Mouse (Mus musculus) heart, embryonic 15.5 days (tissue): ENCODE measurements around the gene Vpreb3. TPM values are rescaled to one million over a fixed set of nuclear protein-coding genes. Genes with fewer than 3 reads are reported as not detected.
A peak's percentile ranks its signal among the peaks of the same experiment; 100 is the strongest.

Experiments
- ATAC-seq: fragments of 200-750 bp; cut with Nextera tagmentation; replicated peaks from 2 replicates; pipeline ENCODE4 v1.8.0; 2017; ENCODE audit warnings: low read depth, moderate TSS enrichment; ENCODE audit not compliant: insufficient number of reproducible peaks, insufficient read depth, low FRiP score
- H3K27ac ChIP-seq: fragments of 300-500 bp; sonication (generic); 2 replicates; pipeline ENCODE4 v1.5.1; 2015; ENCODE audit warnings: mild to moderate bottlenecking, inconsistent platforms
- H3K27me3 ChIP-seq: fragments of 300-500 bp; sonication (generic); 2 replicates; pipeline ENCODE4 v1.6.1; 2015; ENCODE audit warnings: inconsistent platforms
- H3K36me3 ChIP-seq: fragments of 300-500 bp; sonication (generic); 2 replicates; pipeline ENCODE4 v1.6.1; 2015; ENCODE audit warnings: mild to moderate bottlenecking, inconsistent platforms
- H3K4me1 ChIP-seq: fragments of 300-500 bp; sonication (generic); replicated peaks from 2 replicates; pipeline ENCODE4 v1.6.1; 2015; ENCODE audit warnings: inconsistent platforms
- H3K4me2 ChIP-seq: fragments of 300-500 bp; sonication (generic); 2 replicates; pipeline ENCODE4 v1.6.1; 2015; ENCODE audit warnings: inconsistent platforms, mild to moderate bottlenecking, moderate library complexity
- H3K4me3 ChIP-seq: fragments of 300-500 bp; sonication (generic); 2 replicates; pipeline ENCODE4 v1.5.1; 2015; ENCODE audit warnings: mild to moderate bottlenecking, inconsistent platforms
- H3K9ac ChIP-seq: fragments of 300-500 bp; sonication (generic); 2 replicates; pipeline ENCODE4 v1.6.1; 2015; ENCODE audit warnings: mild to moderate bottlenecking, inconsistent platforms
- H3K9me3 ChIP-seq: fragments of 300-500 bp; sonication (generic); replicated peaks from 2 replicates; pipeline ENCODE4 v1.6.1; 2016; ENCODE audit warnings: inconsistent platforms
- WGBS: fragments of 180-500 bp; shearing (Covaris S2); methylation state at CpG from one replicate; pipeline ENCODE4 v1.1.7; 2015; ENCODE audit warnings: mixed read lengths; 5-methylcytosine and 5-hydroxymethylcytosine counted together
- polyA plus RNA-seq: library from polyadenylated mRNA; unstranded; fragments of >200 nt; fragmentation: Nextera tagmentation; extraction: Ambion mirVana; gene quantifications from 2 replicates; pipeline ENCODE4 v1.2.1, GENCODE M21; 2015

Gene Vpreb3
- polyA plus RNA-seq, 1 experiment from 2014 or later, result 0.35 TPM

DNA sequence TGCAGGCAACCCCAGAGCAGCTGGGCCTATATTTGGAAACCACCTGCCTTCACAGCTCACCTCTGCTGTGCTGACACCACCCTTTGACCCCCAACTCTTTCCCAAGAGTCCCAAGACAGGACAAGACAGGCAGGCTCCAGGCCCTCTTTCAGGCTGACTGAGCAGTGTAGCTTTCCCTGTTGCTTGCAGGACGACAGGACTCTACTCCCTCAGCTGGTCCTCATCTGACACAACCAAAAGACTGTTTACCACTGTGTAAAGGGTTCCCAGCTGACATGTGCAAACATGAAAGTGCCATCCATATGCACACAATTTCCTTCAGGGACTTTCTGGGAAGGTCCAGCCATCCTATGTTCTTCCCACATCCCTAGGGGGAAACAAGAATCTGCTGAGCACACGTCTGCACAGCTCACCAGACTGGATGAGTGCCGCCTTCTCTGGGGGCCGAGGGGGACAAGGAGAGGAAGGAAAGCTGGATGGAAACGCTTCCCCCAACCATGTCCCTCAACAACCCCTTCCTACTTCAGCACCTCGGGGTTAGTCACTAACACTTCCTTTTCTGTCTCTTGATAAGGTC is 29.8 kb upstream of the Vpreb3 start:
- no peaks in the 10 kb centered on the region for H3K27me3 ChIP-seq
- 27% methylated on average over 6 of the region's 6 CpGs for WGBS
- no peak overlapping the region for H3K4me3 ChIP-seq
- ATAC-seq, result no peak
- H3K9me3 ChIP-seq, result no peaks in the 10 kb centered on the region
- 0 out of 2 replicates have a peak overlapping the region, but pooled peaks have one; percentile 27 for H3K27ac ChIP-seq
- H3K9ac ChIP-seq, result no peak overlapping the region
- peaks cover 55% of the 10 kb centered on the region for H3K36me3 ChIP-seq
- no peak overlapping the region for H3K4me2 ChIP-seq
- H3K4me1 ChIP-seq, result peaks cover 10% of the 10 kb centered on the region

DNA sequence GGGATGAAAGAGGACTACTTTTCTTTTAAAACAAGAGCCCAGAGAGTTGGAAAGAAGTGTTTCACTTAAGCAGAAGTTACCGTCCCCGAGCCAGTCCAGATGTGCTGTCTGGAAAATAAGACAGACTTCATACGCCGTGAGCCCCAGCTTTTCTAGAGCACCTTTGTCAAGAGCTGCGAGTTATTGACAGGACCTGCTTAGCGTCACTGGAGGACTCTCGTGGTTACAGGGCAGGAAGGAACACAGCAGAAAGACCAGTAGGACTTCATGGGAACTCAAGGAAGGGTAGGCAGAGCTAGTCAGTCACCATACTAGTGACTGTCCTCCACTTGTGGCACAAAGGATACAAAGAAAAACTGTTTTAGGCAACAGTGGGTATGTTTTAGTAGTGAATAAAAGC is 27.3 kb upstream of the Vpreb3 start:
- no peak overlapping the region for H3K27ac ChIP-seq
- no peaks in the 10 kb centered on the region for H3K27me3 ChIP-seq
- no peaks in the 10 kb centered on the region for H3K9me3 ChIP-seq
- H3K4me1 ChIP-seq, result peaks cover 27% of the 10 kb centered on the region
- no peak for ATAC-seq
- WGBS, result 52% methylated on average over 7 of the region's 7 CpGs
- H3K4me2 ChIP-seq, result no peak overlapping the region
- H3K4me3 ChIP-seq, result no peak overlapping the region
- peaks cover 37% of the 10 kb centered on the region for H3K36me3 ChIP-seq
- H3K9ac ChIP-seq, result no peak overlapping the region

DNA sequence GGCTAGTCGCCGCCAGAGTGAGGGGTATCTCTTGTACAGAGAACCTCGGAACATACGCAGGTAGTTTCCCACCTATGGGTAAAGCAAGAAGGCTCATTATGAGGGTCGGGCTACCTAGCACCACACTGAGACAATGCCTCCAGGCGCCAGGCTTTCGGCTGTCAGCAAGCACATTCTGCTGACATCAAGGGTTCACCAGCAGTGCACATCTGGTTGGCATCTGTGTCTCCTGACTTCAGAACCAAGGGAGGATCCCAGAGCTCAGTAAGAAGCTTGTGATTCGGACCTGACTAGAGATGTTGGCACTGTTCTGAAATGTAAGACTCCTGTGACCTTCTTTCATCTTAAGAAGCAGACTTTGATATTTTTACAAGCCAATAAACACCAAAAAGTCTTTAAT is 26.0 kb upstream of the Vpreb3 start:
- Histone ChIP-seq H3K9me3 (no peaks in the 10 kb centered on the region), H3K27ac (no peak overlapping the region), H3K4me3 (no peak overlapping the region), H3K36me3 (peaks cover 25% of the 10 kb centered on the region), H3K27me3 (no peaks in the 10 kb centered on the region), H3K4me2 (no peak overlapping the region), H3K9ac (no peak overlapping the region), H3K4me1 (peaks cover 30% of the 10 kb centered on the region)
- WGBS, result 81% methylated on average over 8 of the region's 8 CpGs
- no peak for ATAC-seq

DNA sequence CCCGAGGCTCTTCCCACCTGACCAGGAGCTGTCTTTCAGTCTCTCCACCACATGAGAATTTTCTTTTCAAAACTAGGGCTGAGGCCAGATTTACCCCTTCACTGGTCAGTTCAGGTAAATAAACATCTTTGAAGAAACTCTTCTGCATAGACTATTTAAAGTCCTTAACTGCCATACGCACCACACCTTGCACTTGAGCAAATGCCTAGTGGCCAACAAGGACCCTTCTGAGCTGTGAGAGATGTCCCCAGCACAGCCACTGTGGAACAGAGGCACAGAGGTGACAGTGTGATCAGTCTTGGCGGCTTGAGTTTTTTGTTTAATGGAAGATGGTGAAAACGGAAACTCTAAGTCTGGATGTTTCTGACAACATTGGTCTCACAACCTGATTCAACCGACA is 23.8 kb upstream of the Vpreb3 start:
- H3K9ac ChIP-seq, result no peak overlapping the region
- no peaks in the 10 kb centered on the region for H3K27me3 ChIP-seq
- peaks cover 34% of the 10 kb centered on the region for H3K4me1 ChIP-seq
- H3K36me3 ChIP-seq, result peaks cover 25% of the 10 kb centered on the region
- no peak overlapping the region for H3K27ac ChIP-seq
- 84% methylated on average over 5 of the region's 5 CpGs for WGBS
- H3K4me2 ChIP-seq, result no peak overlapping the region
- H3K4me3 ChIP-seq, result no peak overlapping the region
- no peaks in the 10 kb centered on the region for H3K9me3 ChIP-seq
- no peak for ATAC-seq

DNA sequence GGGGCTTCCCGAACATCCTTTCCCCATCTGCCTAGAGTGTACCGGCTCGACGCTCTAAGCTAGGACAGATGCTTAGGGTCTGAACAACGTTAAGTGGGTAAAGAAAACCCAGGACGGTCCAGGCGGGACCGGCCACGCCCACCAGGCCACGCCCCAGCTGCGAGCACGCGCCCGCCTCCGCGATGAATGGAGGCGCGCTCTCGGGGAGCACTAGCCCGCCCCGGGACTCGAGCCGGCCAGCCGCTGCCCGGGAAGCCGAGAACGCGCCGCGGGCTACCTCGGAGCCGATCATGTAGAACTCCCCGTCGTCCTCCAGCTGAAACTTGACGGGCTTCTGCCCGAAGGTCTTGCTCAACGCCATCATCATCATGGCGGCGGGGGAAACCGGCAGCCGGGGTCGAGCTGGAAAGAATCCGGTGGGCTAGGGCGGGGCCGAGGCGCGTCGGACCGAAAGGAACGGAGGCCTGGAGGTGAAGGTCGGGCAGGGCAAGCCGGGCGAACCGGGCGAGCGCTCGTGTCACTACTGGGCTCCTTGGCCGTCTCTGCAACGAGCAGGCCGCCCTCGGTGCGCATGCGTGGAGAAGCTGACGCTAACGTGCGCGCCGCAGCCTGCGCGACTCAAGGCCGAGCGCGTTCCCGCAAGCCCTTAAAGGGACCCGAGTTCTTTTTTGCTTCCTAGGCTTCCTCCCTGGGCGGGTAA is 21.7 kb upstream of the Vpreb3 start, which contains the start of gene Smarcb1:
TSS of gene Smarcb1 (minus strand) at position 592 of the 700 bp plus-strand sequence.
- peak within 1 kb of the TSS; percentile 93 for H3K27ac ChIP-seq
- no peaks in the 10 kb centered on the region for H3K9me3 ChIP-seq
- no peaks in the 10 kb centered on the region for H3K27me3 ChIP-seq
- peaks cover 31% of the 10 kb centered on the region for H3K4me1 ChIP-seq
- H3K9ac ChIP-seq, result peak within 1 kb of the TSS; percentile 84
- H3K4me2 ChIP-seq, result peak within 1 kb of the TSS; percentile 87
- H3K36me3 ChIP-seq, result peaks cover 23% of the 10 kb centered on the region; the same call in 1 of the 2 replicates
- H3K4me3 ChIP-seq, result peak within 1 kb of the TSS; percentile 90
- peak; percentile 93 for ATAC-seq
- WGBS, result under 1% methylated on average over 73 of the region's 76 CpGs

DNA sequence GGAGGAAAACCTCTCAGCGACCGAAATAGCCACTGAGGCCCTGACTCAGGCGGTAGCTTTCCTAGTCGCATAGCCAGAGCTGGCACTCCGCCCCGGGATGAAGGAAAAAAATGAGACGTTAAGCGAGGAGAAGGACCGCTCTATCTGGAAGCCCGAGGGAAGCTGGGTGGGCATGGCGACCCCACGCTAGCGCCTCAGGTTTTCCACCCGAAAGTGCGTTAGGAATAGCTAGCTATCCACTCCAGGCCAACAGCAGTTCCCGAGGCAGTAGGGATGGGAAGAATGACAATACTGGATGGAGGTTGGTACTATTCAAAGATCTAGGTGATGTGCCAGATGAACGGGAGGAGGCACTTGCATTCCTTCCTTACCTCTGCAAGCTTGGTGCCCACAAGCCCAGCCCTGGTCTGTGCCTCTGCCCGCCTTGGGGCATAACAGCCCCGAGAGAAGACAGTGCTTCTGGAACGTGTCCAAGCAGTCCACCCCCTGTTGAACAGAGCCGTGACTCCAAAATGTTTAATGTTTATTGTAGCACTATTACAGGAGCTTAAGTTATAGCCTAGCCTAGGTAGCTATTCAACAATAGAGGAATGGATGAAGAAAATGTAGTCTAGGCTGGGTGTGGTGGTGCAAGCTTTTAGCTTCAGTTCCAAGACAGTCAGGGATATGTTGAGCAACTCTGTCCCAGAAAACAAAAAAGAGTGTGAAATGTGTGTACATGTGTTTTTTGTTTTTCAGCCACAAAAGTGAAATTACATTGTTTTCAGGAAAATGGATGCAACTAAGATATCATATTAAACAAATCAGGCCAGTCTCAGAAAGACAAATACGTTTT is 20.9 kb upstream of the Vpreb3 start:
- 3% methylated on average over 22 of the region's 22 CpGs for WGBS
- H3K9ac ChIP-seq, result peak overlapping the region; percentile 84
- H3K36me3 ChIP-seq, result peaks cover 24% of the 10 kb centered on the region; the same call in 1 of the 2 replicates
- peak overlapping the region; percentile 90 for H3K4me3 ChIP-seq
- peaks cover 31% of the 10 kb centered on the region for H3K4me1 ChIP-seq
- no peaks in the 10 kb centered on the region for H3K9me3 ChIP-seq
- peak overlapping the region; percentile 93 for H3K27ac ChIP-seq
- H3K4me2 ChIP-seq, result peak overlapping the region; percentile 87
- H3K27me3 ChIP-seq, result no peaks in the 10 kb centered on the region
- 0 out of 2 replicates have a peak, but pooled peaks have one; percentile 12 for ATAC-seq

DNA sequence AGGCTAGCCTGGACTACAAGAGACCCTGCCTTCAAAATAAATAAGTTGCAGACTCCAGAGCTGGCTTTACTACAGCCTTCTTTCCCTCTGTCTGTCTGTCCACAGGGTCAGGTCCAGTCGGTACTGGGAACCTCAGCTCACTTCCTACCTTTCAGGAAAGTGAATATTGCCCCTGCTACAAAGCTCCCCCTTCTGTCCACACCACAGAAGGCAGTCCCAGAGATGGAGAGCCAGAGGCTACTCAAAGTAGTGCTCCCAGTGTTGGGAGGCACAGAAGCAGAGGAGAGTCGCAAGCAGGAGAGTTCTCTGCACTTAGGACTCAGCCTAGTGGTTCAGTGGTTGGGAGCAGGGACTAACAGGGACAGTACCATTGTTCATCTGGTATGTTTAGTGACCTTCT is 18.5 kb upstream of the Vpreb3 start:
- 65% methylated on average over 2 of the region's 2 CpGs for WGBS
- Histone ChIP-seq H3K4me2 (no peak overlapping the region), H3K9ac (no peak overlapping the region), H3K27ac (no peak overlapping the region), H3K9me3 (no peaks in the 10 kb centered on the region), H3K27me3 (no peaks in the 10 kb centered on the region), H3K4me1 (peaks cover 19% of the 10 kb centered on the region), H3K36me3 (peaks cover 35% of the 10 kb centered on the region; the same call in 1 of the 2 replicates), H3K4me3 (no peak overlapping the region)
- ATAC-seq, result no peak

DNA sequence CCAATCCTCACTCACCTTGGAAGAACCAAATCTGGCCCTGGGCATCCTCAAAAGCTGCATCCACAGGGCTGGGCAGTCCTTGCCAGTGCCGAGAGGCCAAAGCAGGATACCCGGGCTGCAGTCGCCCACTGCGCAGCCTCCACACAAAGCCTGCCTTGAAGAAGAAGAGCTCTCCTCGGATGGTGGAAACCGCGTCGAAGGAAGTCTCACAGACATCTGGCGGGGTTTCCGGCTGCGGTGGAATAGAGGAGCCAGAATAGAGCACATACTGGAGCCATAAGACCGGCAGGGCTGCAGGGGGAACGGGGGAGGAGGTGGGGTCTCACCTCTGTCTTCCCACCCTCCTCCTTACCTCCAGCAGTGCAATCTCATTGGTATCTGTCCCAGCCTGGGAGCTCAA is 16.5 kb upstream of the Vpreb3 start:
- no peak for ATAC-seq
- H3K27me3 ChIP-seq, result peaks cover under 1% of the 10 kb centered on the region; the same call in 1 of the 2 replicates
- H3K9me3 ChIP-seq, result no peaks in the 10 kb centered on the region
- WGBS, result 64% methylated on average over 13 of the region's 13 CpGs
- peaks cover 24% of the 10 kb centered on the region for H3K4me1 ChIP-seq
- no peak overlapping the region for H3K4me2 ChIP-seq
- H3K4me3 ChIP-seq, result no peak overlapping the region
- H3K36me3 ChIP-seq, result peaks cover 35% of the 10 kb centered on the region; the same call in 1 of the 2 replicates
- no peak overlapping the region for H3K27ac ChIP-seq
- no peak overlapping the region for H3K9ac ChIP-seq

DNA sequence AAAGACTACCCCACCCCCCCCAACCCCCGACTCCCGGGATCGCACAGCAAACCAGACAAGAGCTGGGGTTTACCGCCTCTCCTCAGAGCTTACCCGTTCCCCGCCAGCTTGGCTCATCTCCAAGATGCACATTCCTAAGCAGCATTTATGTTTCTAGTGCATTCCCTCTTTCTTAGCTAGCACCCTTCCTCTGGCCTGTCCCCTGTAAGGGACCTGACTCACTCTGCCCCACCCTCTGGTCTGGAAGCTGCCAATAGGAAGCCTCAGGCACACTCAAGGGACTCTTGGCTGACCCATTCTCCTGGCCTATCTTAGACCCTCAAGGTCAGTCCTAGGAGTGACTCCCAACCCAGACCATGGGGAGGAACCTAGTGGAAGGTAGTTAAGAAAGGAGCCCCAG is 12.6 kb upstream of the Vpreb3 start:
- no peak overlapping the region for H3K27ac ChIP-seq

DNA sequence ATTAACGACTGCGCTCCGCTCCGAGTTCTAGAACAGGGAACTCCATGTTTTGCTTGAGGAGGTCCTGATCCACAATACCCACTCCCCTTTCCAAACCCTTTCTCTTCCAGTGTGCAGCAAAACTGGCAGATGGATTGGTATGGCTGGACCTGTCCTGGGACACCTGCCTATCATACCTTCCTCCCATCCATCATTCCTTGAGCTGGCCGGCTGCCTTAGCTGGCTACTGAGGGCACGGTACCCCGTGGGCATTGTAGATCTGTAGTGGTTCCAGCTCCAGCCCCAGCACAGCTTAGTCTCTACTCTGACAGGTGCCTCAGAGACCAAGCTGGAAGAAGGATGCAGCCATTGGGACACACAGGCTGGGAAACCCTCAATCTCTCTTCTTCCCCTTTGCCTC is 11.5 kb upstream of the Vpreb3 start:
- Histone ChIP-seq H3K36me3 (peaks cover 14% of the 10 kb centered on the region; the same call in 1 of the 2 replicates), H3K9ac (peak overlapping the region; percentile 86), H3K27ac (no peak overlapping the region), H3K4me3 (peak overlapping the region; percentile 66), H3K4me2 (peak overlapping the region; percentile 95), H3K27me3 (peaks cover 10% of the 10 kb centered on the region), H3K4me1 (peaks cover 38% of the 10 kb centered on the region), H3K9me3 (no peaks in the 10 kb centered on the region)
- no peak for ATAC-seq
- 33% methylated on average over 7 of the region's 7 CpGs for WGBS

More for the DNA sequence above, 12.6 kb upstream of the Vpreb3 start:
- ATAC-seq, result no peak
- WGBS, result 7% methylated on average over 6 of the region's 6 CpGs
- peaks cover 17% of the 10 kb centered on the region; the same call in 1 of the 2 replicates for H3K36me3 ChIP-seq
- H3K27me3 ChIP-seq, result peaks cover 7% of the 10 kb centered on the region
- H3K4me3 ChIP-seq, result no peak overlapping the region
- H3K4me1 ChIP-seq, result peaks cover 36% of the 10 kb centered on the region
- no peak overlapping the region for H3K9ac ChIP-seq
- H3K4me2 ChIP-seq, result peak overlapping the region; percentile 95; the same call in 1 of the 2 replicates
- H3K9me3 ChIP-seq, result no peaks in the 10 kb centered on the region

DNA sequence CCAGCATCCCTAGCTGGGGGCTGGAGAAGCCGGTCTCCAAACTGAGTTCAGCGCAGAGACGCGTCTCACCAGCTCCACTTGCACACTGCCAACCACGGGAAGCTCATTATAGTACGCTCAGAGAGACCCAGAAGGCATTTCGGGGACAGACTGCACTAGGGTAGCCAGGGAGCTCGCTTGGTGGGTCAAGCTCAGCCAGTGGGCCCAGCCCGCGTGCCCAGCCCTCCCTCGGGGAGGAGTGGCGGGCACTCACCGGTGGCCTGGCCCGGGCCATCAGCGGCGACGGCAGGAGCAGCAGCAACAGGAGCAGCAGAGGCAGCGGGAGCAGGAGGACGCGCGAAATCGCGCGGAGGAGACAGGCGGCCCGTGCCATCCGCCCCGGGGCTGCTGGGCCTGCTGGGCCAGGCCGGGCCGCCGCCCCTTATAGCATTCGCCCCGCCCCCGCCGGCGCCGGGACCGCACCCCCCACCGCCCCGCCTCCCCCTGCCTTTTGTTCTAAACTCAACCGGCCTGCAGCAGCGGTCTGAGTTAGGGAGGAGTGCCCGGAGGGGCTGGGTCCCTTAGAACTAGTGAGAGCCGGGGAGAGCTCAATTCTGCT is 10.7 kb upstream of the Vpreb3 start:
- ATAC-seq, result peak; percentile 69
- Histone ChIP-seq H3K36me3 (peaks cover 8% of the 10 kb centered on the region; the same call in 1 of the 2 replicates), H3K27ac (peak overlapping the region; percentile 74), H3K4me3 (peak overlapping the region; percentile 66), H3K27me3 (peaks cover 16% of the 10 kb centered on the region), H3K4me1 (peaks cover 43% of the 10 kb centered on the region), H3K9me3 (no peaks in the 10 kb centered on the region), H3K4me2 (peak overlapping the region; percentile 95), H3K9ac (peak overlapping the region; percentile 86)
- 1% methylated on average over 42 of the region's 44 CpGs for WGBS
